Mouse (Mus musculus): ENCODE results near the gene Rprd1b. TPM values are rescaled to one million over a fixed set of nuclear protein-coding genes. Genes with fewer than 3 reads are reported as not detected.
A peak's percentile ranks its signal among the peaks of the same experiment; 100 is the strongest.

Rprd1b gene
- polyA plus RNA-seq, 1 experiment from 2014 or later = 64.4 TPM

- Histone ChIP-seq H3K27ac (peak overlapping the region; percentile 50), H3K4me3 (peak overlapping the region; percentile 49)
- 31% methylated on average over 18 of the region's 18 CpGs for WGBS
These were observed 151.2 kb downstream of the Rprd1b start for GRCm38 (mm10) chr2:158179370-158180111.

GRCm38 (mm10) chr2:158180797-158181196, 152.5 kb downstream of the Rprd1b start:
- H3K27me3 ChIP-seq (ENCODE audit: low read depth, poor library complexity, severe bottlenecking) = 0 out of 2 replicates have a peak, but pooled peaks cover 5% of the 10 kb centered on the region
- WGBS = 48% methylated on average over 9 of the region's 9 CpGs
- H3K36me3 ChIP-seq = no peaks in the 10 kb centered on the region
- no peak overlapping the region for H3K4me3 ChIP-seq
- no peak overlapping the region for H3K27ac ChIP-seq
- H3K9me3 ChIP-seq (replicated peaks) = no peaks in the 10 kb centered on the region
- peaks cover 14% of the 10 kb centered on the region for H3K4me1 ChIP-seq
- peak; percentile 83 for DNase-seq (ENCODE audit: low spot score)

More at GRCm38 (mm10) chr2:158179370-158180111, 151.2 kb downstream of the Rprd1b start:
- Histone ChIP-seq H3K27me3 (ENCODE audit: low read depth, poor library complexity, severe bottlenecking) (0 out of 2 replicates have a peak, but pooled peaks cover 5% of the 10 kb centered on the region), H3K36me3 (no peaks in the 10 kb centered on the region), H3K4me1 (peaks cover 16% of the 10 kb centered on the region), H3K9me3 (replicated peaks) (no peaks in the 10 kb centered on the region)
- DNase-seq (ENCODE audit: low spot score) = no peak

Other genes starting within 250 kb of the Rprd1b start
- gene Vstm2l, start 113.8 kb upstream of the Rprd1b start, polyA plus RNA-seq (2016; fragmentation: Nextera tagmentation; extraction: Ambion mirVana) = not detected in 2 replicates
- gene Tti1, start 64 bp upstream of the Rprd1b start, polyA plus RNA-seq (2016; fragmentation: Nextera tagmentation; extraction: Ambion mirVana) = 34.3 and 41.2 TPM in 2 replicates
- 3.7 and 5.5 TPM in 2 replicates for gene Tgm2, start 117.9 kb downstream of the Rprd1b start, polyA plus RNA-seq (2016; fragmentation: Nextera tagmentation; extraction: Ambion mirVana)
- gene D630003M21Rik, start 200.7 kb downstream of the Rprd1b start, polyA plus RNA-seq (2016; fragmentation: Nextera tagmentation; extraction: Ambion mirVana) = 1.2 and 3.3 TPM in 2 replicates
- gene Bpi, start 229.6 kb downstream of the Rprd1b start, polyA plus RNA-seq (2016; fragmentation: Nextera tagmentation; extraction: Ambion mirVana) = not detected in 2 replicates

All from limb, embryonic 10.5 days (tissue).